Mouse (Mus musculus): Measurements from ENCODE around the gene Fkbp15. TPM values are rescaled to one million over a fixed set of nuclear protein-coding genes. Genes with fewer than 3 reads are reported as not detected.

The Fkbp15 gene
- polyA plus RNA-seq, 1 experiment from 2014 or later = 23.0 TPM

DNA sequence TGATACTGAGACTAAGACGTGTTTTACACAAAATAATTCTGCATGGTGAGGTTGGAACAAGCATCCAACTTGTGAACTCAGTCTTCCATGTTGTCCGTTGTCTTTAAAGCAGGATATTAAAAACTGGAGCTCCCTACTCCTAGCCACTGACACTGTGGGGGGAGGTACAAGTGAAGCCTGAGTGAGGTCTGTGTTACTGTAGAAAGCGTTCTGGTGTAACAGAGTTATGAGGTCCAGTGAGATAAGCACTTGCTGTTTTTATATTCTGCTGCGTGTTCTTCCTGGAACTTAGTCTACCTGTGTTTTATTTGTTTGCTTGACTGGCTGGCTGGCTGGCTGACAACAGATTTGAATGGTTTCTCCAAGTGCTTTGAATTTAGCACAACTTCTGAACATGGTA, 14.0 kb upstream of the Fkbp15 start:
- Histone ChIP-seq H3K4me1 (ENCODE audit: control insufficient read depth, insufficient read depth, low read length) (no peaks in the 10 kb centered on the region), H3K4me3 (replicated peaks; ENCODE audit: low read depth, low read length) (no peak overlapping the region), H3K9ac (replicated peaks; ENCODE audit: low read length) (no peak overlapping the region), H3K4me2 (ENCODE audit: low read length) (no peak overlapping the region), H3K27me3 (ENCODE audit: control insufficient read depth, insufficient read depth, low read length) (no peaks in the 10 kb centered on the region), H3K36me3 (ENCODE audit: control insufficient read depth, insufficient read depth, low read length) (no peaks in the 10 kb centered on the region), H3K9me3 (ENCODE audit: control insufficient read depth, low read length) (no peaks in the 10 kb centered on the region), H3K27ac (replicated peaks; ENCODE audit: low read depth, low read length) (no peak overlapping the region)
- ATAC-seq (ENCODE audit: low FRiP score, low TSS enrichment) (no peak), DNase-seq (no peak)
- 88% methylated on average over 4 of the region's 4 CpGs for WGBS

DNA sequence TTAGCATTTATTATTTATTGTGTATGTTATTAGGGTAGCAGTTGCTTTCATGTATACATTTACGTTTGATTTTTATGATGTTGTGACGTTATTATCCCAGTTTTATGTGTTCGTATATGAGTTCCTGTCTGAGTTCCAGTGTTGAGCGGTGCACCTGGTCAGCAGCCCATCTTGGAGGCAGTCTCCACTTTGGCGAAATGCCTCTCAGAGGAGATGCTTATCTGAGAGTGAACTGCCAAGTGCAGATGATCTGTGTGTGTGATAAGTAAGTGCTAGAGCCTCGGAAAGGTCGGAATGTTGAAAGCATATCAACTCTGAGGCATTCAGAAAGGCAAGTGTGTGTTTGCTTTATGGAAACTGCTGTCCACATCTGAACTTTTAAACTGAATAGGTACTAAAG, 13.3 kb upstream of the Fkbp15 start:
- no peaks in the 10 kb centered on the region for H3K4me1 ChIP-seq (ENCODE audit: control insufficient read depth, insufficient read depth, low read length)
- H3K36me3 ChIP-seq (ENCODE audit: control insufficient read depth, insufficient read depth, low read length) = no peaks in the 10 kb centered on the region
- no peak overlapping the region for H3K4me3 ChIP-seq (replicated peaks; ENCODE audit: low read depth, low read length)
- 90% methylated on average over 7 of the region's 7 CpGs for WGBS
- no peak overlapping the region for H3K9ac ChIP-seq (replicated peaks; ENCODE audit: low read length)
- no peak overlapping the region for H3K27ac ChIP-seq (replicated peaks; ENCODE audit: low read depth, low read length)
- H3K27me3 ChIP-seq (ENCODE audit: control insufficient read depth, insufficient read depth, low read length) = no peaks in the 10 kb centered on the region
- DNase-seq (no peak), ATAC-seq (ENCODE audit: low FRiP score, low TSS enrichment) (no peak)
- no peak overlapping the region for H3K4me2 ChIP-seq (ENCODE audit: low read length)
- no peaks in the 10 kb centered on the region for H3K9me3 ChIP-seq (ENCODE audit: control insufficient read depth, low read length)

DNA sequence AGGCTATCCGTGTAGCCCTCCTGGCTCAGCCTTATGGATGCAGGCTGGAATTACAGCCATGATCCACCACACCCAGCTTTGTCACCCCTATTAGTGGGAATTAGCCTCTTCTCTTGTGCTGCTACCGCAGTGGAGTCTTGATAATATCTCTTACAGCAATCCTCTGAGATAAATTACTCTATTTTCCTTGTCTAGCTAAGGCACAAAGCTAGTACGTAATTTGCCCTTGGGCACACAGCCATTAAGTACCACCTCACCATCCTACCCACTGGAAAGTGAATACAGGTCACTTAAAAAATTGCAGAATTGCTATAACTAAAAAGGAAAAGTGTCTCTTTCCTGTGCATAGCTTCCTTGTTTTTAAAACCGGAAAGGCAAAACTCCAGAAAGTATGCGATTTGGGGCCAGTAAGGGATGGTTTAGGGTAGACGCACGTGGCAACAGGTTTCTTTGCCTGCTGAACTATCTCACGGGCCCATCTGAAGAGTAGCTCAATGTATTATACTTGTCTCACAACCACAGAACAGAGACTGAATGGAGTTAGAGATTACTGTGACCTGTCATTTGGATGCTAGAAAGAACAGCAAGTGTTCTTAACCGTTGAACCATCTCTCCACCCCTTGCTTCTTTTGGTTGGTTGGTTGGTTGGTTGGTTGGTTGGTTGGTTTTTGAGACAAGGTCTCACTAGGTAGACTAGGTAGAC, 12.6 kb upstream of the Fkbp15 start:
- H3K36me3 ChIP-seq (ENCODE audit: control insufficient read depth, insufficient read depth, low read length) = no peaks in the 10 kb centered on the region
- H3K27ac ChIP-seq (replicated peaks; ENCODE audit: low read depth, low read length) = no peak overlapping the region
- no peaks in the 10 kb centered on the region for H3K9me3 ChIP-seq (ENCODE audit: control insufficient read depth, low read length)
- H3K9ac ChIP-seq (replicated peaks; ENCODE audit: low read length) = no peak overlapping the region
- H3K27me3 ChIP-seq (ENCODE audit: control insufficient read depth, insufficient read depth, low read length) = no peaks in the 10 kb centered on the region
- no peaks in the 10 kb centered on the region for H3K4me1 ChIP-seq (ENCODE audit: control insufficient read depth, insufficient read depth, low read length)
- DNase-seq (no peak), ATAC-seq (ENCODE audit: low FRiP score, low TSS enrichment) (no peak)
- no peak overlapping the region for H3K4me3 ChIP-seq (replicated peaks; ENCODE audit: low read depth, low read length)
- WGBS = 82% methylated on average over 9 of the region's 9 CpGs
- H3K4me2 ChIP-seq (ENCODE audit: low read length) = no peak overlapping the region

DNA sequence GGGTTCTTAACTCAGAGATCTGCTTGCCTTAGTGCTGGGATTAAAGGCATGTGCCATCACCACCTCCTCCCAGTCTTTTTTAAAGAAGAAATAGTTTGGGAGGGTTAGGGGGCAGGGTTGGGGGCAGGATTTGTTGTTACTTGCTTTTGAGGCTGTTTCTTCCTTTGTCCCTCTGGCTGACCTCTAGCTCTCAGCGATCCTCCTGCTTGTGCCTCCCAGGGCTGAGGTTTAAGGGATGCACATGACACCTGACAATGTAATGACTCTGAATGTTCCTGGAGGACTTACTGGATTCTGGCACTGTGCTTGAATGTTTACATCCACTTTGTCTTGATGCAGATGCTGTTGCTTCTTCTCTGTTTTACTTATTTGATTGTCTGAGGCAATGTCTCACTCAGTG, 12.1 kb upstream of the Fkbp15 start:
- H3K27me3 ChIP-seq (ENCODE audit: control insufficient read depth, insufficient read depth, low read length) = no peaks in the 10 kb centered on the region
- H3K36me3 ChIP-seq (ENCODE audit: control insufficient read depth, insufficient read depth, low read length) = no peaks in the 10 kb centered on the region
- no peaks in the 10 kb centered on the region for H3K4me1 ChIP-seq (ENCODE audit: control insufficient read depth, insufficient read depth, low read length)
- no peak overlapping the region for H3K9ac ChIP-seq (replicated peaks; ENCODE audit: low read length)
- ATAC-seq (ENCODE audit: low FRiP score, low TSS enrichment) (no peak), DNase-seq (no peak)
- no peak overlapping the region for H3K4me3 ChIP-seq (replicated peaks; ENCODE audit: low read depth, low read length)
- no peak overlapping the region for H3K4me2 ChIP-seq (ENCODE audit: low read length)
- H3K27ac ChIP-seq (replicated peaks; ENCODE audit: low read depth, low read length) = no peak overlapping the region
- no peaks in the 10 kb centered on the region for H3K9me3 ChIP-seq (ENCODE audit: control insufficient read depth, low read length)
- 5% methylated on average over 1 of the region's 1 CpGs for WGBS

DNA sequence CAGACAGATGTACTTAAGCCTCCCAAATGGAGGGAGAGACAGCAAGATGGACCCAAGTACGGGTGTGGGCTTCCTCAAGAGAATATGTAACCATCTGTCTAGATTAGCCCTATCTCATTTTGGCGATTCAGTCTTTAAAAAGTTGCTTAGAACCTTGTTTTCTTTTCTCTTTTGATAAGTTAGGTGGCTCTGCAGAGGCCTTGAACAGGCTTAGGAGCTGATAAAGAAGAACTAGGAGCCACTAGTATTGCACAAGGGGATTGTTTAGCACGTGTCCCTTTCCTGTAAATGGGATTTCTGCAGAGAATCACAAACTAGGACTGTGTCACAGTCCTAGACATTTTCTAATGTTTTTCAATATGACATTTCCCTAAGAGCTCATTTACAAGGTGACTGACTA, 8.7 kb upstream of the Fkbp15 start:
- no peak overlapping the region for H3K27ac ChIP-seq (replicated peaks; ENCODE audit: low read depth, low read length)
- H3K4me1 ChIP-seq (ENCODE audit: control insufficient read depth, insufficient read depth, low read length) = no peaks in the 10 kb centered on the region
- no peak overlapping the region for H3K4me3 ChIP-seq (replicated peaks; ENCODE audit: low read depth, low read length)
- no peak overlapping the region for H3K9ac ChIP-seq (replicated peaks; ENCODE audit: low read length)
- H3K4me2 ChIP-seq (ENCODE audit: low read length) = no peak overlapping the region
- WGBS = 82% methylated on average over 3 of the region's 3 CpGs
- H3K27me3 ChIP-seq (ENCODE audit: control insufficient read depth, insufficient read depth, low read length) = no peaks in the 10 kb centered on the region
- no peaks in the 10 kb centered on the region for H3K36me3 ChIP-seq (ENCODE audit: control insufficient read depth, insufficient read depth, low read length)
- no peak for DNase-seq
- no peak for ATAC-seq (ENCODE audit: low FRiP score, low TSS enrichment)
- no peaks in the 10 kb centered on the region for H3K9me3 ChIP-seq (ENCODE audit: control insufficient read depth, low read length)

DNA sequence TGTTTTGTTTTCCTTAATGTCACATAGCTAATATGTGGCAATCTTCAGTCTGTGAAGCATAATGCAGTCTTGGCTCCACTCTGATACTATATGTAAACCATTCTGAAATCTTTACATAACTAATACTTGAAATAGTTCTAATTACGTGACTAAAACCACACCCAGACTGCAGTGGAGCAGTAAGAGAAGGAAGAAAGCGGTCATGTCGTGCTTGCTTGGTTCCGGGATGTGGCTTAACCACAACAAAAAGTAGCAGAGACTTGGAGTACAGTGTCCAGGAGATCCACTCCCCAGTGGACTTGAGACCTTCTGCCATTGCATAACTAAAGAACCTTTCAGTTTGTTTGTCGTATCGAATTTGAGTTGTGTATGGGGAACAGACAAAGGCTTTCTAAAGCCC, 7.2 kb upstream of the Fkbp15 start:
- Histone ChIP-seq H3K36me3 (ENCODE audit: control insufficient read depth, insufficient read depth, low read length) (no peaks in the 10 kb centered on the region), H3K4me3 (replicated peaks; ENCODE audit: low read depth, low read length) (no peak overlapping the region), H3K4me2 (ENCODE audit: low read length) (no peak overlapping the region), H3K9ac (replicated peaks; ENCODE audit: low read length) (no peak overlapping the region), H3K27me3 (ENCODE audit: control insufficient read depth, insufficient read depth, low read length) (no peaks in the 10 kb centered on the region), H3K4me1 (ENCODE audit: control insufficient read depth, insufficient read depth, low read length) (no peaks in the 10 kb centered on the region), H3K9me3 (ENCODE audit: control insufficient read depth, low read length) (no peaks in the 10 kb centered on the region), H3K27ac (replicated peaks; ENCODE audit: low read depth, low read length) (no peak overlapping the region)
- 91% methylated on average over 6 of the region's 6 CpGs for WGBS
- DNase-seq (no peak), ATAC-seq (ENCODE audit: low FRiP score, low TSS enrichment) (no peak)

DNA sequence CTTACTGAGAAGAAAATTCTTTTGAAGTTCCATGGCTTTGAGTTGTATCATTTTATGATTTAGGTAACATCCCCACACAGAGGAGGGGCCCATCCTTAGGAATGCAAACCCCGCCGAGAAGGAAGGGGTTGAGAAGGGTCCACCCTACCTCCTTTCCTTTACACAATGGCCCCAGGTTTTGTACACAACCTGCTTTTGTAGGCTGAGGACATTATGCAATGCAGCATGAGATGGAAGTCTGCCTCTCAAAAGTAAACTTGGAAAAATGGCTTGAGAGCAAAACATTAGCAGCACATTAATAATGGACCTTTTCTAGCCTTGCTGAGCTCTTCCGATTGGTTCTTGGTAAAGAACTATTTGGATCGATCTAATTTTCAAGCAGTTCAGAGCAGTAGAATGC, 5.9 kb upstream of the Fkbp15 start:
- H3K9me3 ChIP-seq (ENCODE audit: control insufficient read depth, low read length) = no peaks in the 10 kb centered on the region
- 88% methylated on average over 4 of the region's 4 CpGs for WGBS
- DNase-seq (no peak), ATAC-seq (ENCODE audit: low FRiP score, low TSS enrichment) (no peak)
- peaks cover 8% of the 10 kb centered on the region for H3K4me1 ChIP-seq (ENCODE audit: control insufficient read depth, insufficient read depth, low read length)
- H3K27ac ChIP-seq (replicated peaks; ENCODE audit: low read depth, low read length) = no peak overlapping the region
- H3K27me3 ChIP-seq (ENCODE audit: control insufficient read depth, insufficient read depth, low read length) = no peaks in the 10 kb centered on the region
- H3K9ac ChIP-seq (replicated peaks; ENCODE audit: low read length) = no peak overlapping the region
- H3K4me3 ChIP-seq (replicated peaks; ENCODE audit: low read depth, low read length) = no peak overlapping the region
- H3K4me2 ChIP-seq (ENCODE audit: low read length) = no peak overlapping the region
- no peaks in the 10 kb centered on the region for H3K36me3 ChIP-seq (ENCODE audit: control insufficient read depth, insufficient read depth, low read length)

DNA sequence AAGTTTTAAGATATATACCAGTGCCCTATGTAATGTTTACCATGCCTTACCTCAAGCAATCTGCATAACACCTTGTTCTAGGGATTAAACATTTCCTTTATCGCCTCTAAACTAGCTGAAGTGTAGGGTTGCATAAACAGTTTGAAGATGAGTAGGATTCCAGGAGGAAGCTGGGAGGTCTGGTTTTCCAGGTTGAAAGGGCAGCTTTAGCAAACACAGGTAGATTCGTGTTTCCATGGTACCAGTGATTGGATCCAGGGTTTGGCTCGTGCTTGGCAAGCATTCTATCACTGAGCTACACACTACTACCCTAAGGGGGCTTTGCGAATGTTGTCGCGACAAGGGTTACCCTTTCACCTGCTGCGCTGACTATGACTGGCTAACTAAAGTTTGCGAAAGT, 4.0 kb upstream of the Fkbp15 start:
- ATAC-seq (ENCODE audit: low FRiP score, low TSS enrichment) (no peak), DNase-seq (no peak)
- Histone ChIP-seq H3K36me3 (ENCODE audit: control insufficient read depth, insufficient read depth, low read length) (no peaks in the 10 kb centered on the region), H3K9me3 (ENCODE audit: control insufficient read depth, low read length) (no peaks in the 10 kb centered on the region), H3K9ac (replicated peaks; ENCODE audit: low read length) (no peak overlapping the region), H3K27me3 (ENCODE audit: control insufficient read depth, insufficient read depth, low read length) (no peaks in the 10 kb centered on the region), H3K4me1 (ENCODE audit: control insufficient read depth, insufficient read depth, low read length) (peaks cover 12% of the 10 kb centered on the region), H3K27ac (replicated peaks; ENCODE audit: low read depth, low read length) (no peak overlapping the region), H3K4me3 (replicated peaks; ENCODE audit: low read depth, low read length) (no peak overlapping the region), H3K4me2 (ENCODE audit: low read length) (no peak overlapping the region)
- WGBS = 93% methylated on average over 8 of the region's 8 CpGs

DNA sequence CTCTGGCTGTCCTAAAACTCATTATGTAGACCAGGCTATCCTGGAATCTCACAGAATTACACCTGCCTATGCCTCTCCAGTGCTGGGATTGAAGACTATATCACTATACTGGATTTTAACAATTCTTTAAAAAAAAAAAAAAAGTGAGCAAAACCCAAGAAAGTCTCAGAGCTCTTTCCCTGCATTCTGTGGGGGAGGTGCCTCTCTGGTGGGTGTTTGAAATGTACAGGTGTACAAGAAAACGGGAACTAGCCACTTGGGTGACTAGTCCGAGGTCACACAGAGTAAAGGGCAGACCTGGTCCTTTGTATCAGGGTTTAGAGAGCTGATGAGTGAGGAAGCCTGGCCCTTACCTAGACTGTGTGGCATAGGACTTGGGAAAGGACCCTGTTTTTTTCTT, 2.1 kb upstream of the Fkbp15 start:
- Histone ChIP-seq H3K4me2 (ENCODE audit: low read length) (no peak overlapping the region), H3K27me3 (ENCODE audit: control insufficient read depth, insufficient read depth, low read length) (no peaks in the 10 kb centered on the region), H3K9ac (replicated peaks; ENCODE audit: low read length) (no peak overlapping the region), H3K9me3 (ENCODE audit: control insufficient read depth, low read length) (no peaks in the 10 kb centered on the region), H3K4me1 (ENCODE audit: control insufficient read depth, insufficient read depth, low read length) (peaks cover 17% of the 10 kb centered on the region), H3K27ac (replicated peaks; ENCODE audit: low read depth, low read length) (no peak overlapping the region), H3K36me3 (ENCODE audit: control insufficient read depth, insufficient read depth, low read length) (no peaks in the 10 kb centered on the region), H3K4me3 (replicated peaks; ENCODE audit: low read depth, low read length) (no peak overlapping the region)
- ATAC-seq (ENCODE audit: low FRiP score, low TSS enrichment) (no peak), DNase-seq (no peak)
- 95% methylated on average over 2 of the region's 2 CpGs for WGBS

Data from midbrain, embryonic 14.5 days (tissue).